In genomic region chr12:52434021-52434420, GRCm38 (mm10) we compare ENCODE assay signal across 15 mouse cellular contexts.
A peak's percentile ranks its signal among the peaks of the same experiment; 100 is the strongest.
DNase-seq lines count a peak whose midpoint lies in the region; TF ChIP-seq lines count a peak whose summit lies in the region.
"Had no signal": no experiment of that assay in that cellular context is flagged by ENCODE, and none has a peak within 500 bp of the region (broad histone marks: within the 10 kb centered on the region; RNA-seq: fewer than 3 reads in every experiment).

No protein-coding gene starts in this region.

- TF ChIP-seq CTCF in lung, adult 2 months (IDR thresholded peaks at IDR 0.05; ENCODE audit: insufficient read depth, low read length), result no peak

- no peaks in the 10 kb centered on the region for H3K4me1 ChIP-seq in lung, adult 2 months (ENCODE audit: control insufficient read depth, insufficient read depth, low read length)
- H3K4me1 ChIP-seq: embryonic facial prominence, embryonic 12.5 days; megakaryocyte, embryonic 14.5 days had no signal

- peak; percentile 81 to 87 for DNase-seq in adrenal gland, adult (ENCODE audit: inconsistent age in 2 of 2, low spot score in 1 of 2)
- DNase-seq in adrenal gland, postnatal 4 days (ENCODE audit: low spot score in 2 of 2), result no peak
- peak; percentile 27 to 49 for DNase-seq in lung, adult 18-20 months
- DNase-seq in lung, adult 2 months, result no peak
- DNase-seq in adrenal gland, postnatal 10 days, result peak; percentile 55
- DNase-seq in lung, postnatal 14 days, result peak; percentile 36
- no peak for DNase-seq in ovary, postnatal 14 days (ENCODE audit: low spot score)
- no peak for DNase-seq in right cerebral cortex, postnatal 14 days
- DNase-seq: cerebellum, adult 11 months; layer of hippocampus, postnatal 36 days; liver had no signal

- H3K4me3 ChIP-seq in lung, adult 2 months (replicated peaks; ENCODE audit: extremely low read depth, low read depth, low read length), result no peak overlapping the region
- H3K4me3 ChIP-seq: embryonic facial prominence, embryonic 12.5 days; forebrain, embryonic 15.5 days; heart, embryonic 15.5 days; megakaryocyte, embryonic 14.5 days had no signal

- 33% methylated on average over 2 of the region's 2 CpGs for WGBS in lung, adult 2 months

- no peak for TF ChIP-seq POLR2A in lung, adult 2 months (IDR thresholded peaks at IDR 0.05; ENCODE audit: borderline replicate concordance, extremely low read depth, low read depth, low read length)

Comparison
In these comparisons a context has a peak if more than half of its experiments do, and no peak if none do; other contexts are left out.
1. DNase-seq: peak in adrenal gland, adult (2 of 2), lung, adult 18-20 months (2 of 2), adrenal gland, postnatal 10 days (single experiment) and lung, postnatal 14 days (single experiment); none in adrenal gland, postnatal 4 days (0 of 2), lung, adult 2 months (single experiment), ovary, postnatal 14 days (single experiment) and right cerebral cortex, postnatal 14 days (single experiment).